Mouse (Mus musculus): ENCODE measurements around the gene Atp23. TPM values are rescaled to one million over a fixed set of nuclear protein-coding genes. Genes with fewer than 3 reads are reported as not detected.

Gene Atp23
- polyA plus RNA-seq, 1 experiment = 8.6 TPM

DNA sequence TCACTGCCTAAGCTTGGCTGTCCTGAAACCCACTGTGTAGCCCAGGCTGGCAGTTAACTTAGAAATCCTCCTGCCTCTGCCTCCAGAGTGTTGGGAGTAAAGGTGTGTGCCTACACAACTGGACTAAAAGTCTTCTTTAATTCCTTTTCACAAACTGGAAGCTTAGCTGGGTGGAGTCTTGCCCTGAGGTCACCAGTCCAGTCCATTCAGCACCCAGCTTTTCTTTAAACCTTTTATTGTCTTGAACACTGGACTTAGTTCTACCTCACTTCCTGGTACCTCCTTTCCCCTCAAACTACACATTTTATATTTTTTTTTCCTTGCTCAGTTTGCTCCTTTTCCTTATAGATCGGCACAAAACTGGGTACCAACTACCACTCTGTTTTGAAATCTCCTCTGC is 10.3 kb upstream of the Atp23 start:
- TF ChIP-seq CTCF (IDR thresholded peaks at IDR 0.05; ENCODE audit: borderline replicate concordance, extremely low read depth, insufficient read depth, insufficient read length) = no peak
- no peak for TF ChIP-seq POLR2A (IDR thresholded peaks at IDR 0.05; ENCODE audit: borderline replicate concordance, extremely low read depth, insufficient read depth, insufficient read length, poor library complexity, severe bottlenecking)
- DNase-seq (ENCODE audit: low read depth) = no peak

DNA sequence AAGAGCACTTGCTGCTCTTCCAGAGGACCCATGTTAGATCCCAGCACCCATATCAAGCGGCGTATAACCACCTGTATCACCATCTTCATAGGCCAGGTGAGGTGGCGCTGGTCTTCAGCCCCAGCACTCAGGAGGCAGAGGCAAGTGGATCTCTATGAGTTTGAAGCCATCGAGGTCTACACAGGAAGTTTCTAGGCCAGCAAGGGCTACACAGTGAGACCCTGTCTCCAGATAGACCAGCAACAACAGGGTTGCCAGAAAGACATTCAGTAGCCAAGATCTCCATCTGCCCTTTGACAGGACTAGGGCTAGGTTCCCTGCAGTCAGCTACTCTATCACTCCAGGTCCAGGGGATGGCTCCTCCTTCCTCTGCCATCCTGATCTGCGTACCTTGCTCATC is 5.7 kb upstream of the Atp23 start:
- no peak for DNase-seq (ENCODE audit: low read depth)

DNA sequence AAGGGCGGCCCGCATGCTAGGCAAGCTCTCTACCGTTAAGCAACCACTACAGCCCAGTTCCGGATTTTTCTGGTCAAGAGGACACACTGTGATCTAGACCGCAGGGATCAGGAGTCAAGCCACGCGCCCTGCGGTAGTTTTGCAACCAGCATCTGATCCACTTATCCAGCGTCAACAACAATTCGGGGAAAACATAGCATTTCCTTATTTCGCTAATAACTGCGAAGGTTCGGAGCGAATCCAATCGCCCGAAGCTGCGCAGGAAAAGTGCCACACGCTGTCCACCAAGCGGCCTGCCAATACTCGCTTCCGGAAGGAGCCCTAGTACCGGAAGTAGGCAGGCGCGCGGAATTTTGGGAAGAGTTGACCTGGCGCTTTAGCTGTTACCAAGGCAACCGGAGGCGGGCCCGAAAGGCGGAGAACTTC is 4.5 kb upstream of the Atp23 start:
- DNase-seq (ENCODE audit: low read depth) = peak; percentile 97
- TF ChIP-seq CTCF (IDR thresholded peaks at IDR 0.05; ENCODE audit: borderline replicate concordance, extremely low read depth, insufficient read depth, insufficient read length) (peak; percentile 25; the same call in 1 of the 2 replicates), POLR2A (IDR thresholded peaks at IDR 0.05; ENCODE audit: borderline replicate concordance, extremely low read depth, insufficient read depth, insufficient read length, poor library complexity, severe bottlenecking) (peak; percentile 24; the same call in 1 of the 2 replicates)

More for the DNA sequence above, 5.7 kb upstream of the Atp23 start:
- no peak for TF ChIP-seq POLR2A (IDR thresholded peaks at IDR 0.05; ENCODE audit: borderline replicate concordance, extremely low read depth, insufficient read depth, insufficient read length, poor library complexity, severe bottlenecking)
- TF ChIP-seq CTCF (IDR thresholded peaks at IDR 0.05; ENCODE audit: borderline replicate concordance, extremely low read depth, insufficient read depth, insufficient read length) = no peak

DNA sequence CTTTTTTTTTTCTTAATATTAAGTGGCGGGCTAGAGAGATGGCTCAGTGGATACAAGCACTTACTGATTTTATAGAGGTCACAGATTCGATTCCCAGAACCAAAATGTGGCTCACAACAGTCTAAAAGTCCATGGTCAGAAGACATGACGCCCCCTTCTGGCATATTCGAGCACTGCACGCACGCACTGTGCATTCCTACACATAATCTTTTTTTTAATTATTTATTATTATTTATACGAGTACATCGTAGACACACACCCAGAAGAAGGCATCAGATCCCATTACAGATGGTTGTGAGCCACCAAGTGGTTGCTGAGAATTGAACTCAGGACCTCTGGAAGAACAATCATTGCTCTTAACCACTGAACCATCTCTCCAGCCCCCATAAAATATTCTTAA is 3.9 kb upstream of the Atp23 start:
- DNase-seq (ENCODE audit: low read depth) = no peak
- peak; percentile 36; the same call in 1 of the 2 replicates for TF ChIP-seq CTCF (IDR thresholded peaks at IDR 0.05; ENCODE audit: borderline replicate concordance, extremely low read depth, insufficient read depth, insufficient read length)
- TF ChIP-seq POLR2A (IDR thresholded peaks at IDR 0.05; ENCODE audit: borderline replicate concordance, extremely low read depth, insufficient read depth, insufficient read length, poor library complexity, severe bottlenecking) = no peak

DNA sequence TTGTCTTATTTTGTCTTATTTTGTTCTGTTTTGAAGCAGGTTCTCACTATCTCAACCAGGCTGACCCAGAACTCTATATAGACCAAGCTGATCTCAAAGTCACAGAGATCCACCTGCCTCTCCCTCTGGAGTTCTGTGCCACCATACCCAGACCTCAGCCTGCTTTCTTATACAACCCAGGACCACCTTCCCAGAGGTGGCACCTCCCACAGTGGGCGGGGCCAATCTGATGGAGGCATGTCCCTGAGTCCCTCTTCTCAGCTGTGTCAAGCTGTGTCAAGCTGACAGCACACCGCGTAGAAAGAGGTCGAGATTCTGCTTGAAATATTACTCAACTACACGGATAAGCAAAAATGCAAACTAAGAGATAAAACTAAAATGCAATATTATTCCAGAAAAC is 3.1 kb upstream of the Atp23 start:
- TF ChIP-seq POLR2A (IDR thresholded peaks at IDR 0.05; ENCODE audit: borderline replicate concordance, extremely low read depth, insufficient read depth, insufficient read length, poor library complexity, severe bottlenecking) = no peak
- TF ChIP-seq CTCF (IDR thresholded peaks at IDR 0.05; ENCODE audit: borderline replicate concordance, extremely low read depth, insufficient read depth, insufficient read length) = no peak

DNA sequence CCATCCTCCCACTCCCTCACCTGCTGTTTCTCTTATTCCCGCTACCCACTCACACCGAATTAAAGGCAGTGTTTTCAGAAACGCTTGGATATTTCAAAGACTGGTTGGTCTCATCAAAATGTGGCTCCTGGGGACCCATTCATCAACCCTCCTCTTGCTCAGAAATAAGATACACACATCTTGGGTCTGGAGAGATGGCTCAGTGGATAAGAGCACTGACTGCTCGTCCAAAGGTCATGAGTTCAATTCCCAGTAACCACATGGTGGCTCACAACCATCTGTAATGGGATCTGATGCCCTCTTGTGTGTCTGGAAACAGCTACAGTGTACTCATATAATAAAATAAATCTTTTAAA is 311 bp upstream of the Atp23 start:
- DNase-seq (ENCODE audit: low read depth) = no peak
- TF ChIP-seq CTCF (IDR thresholded peaks at IDR 0.05; ENCODE audit: borderline replicate concordance, extremely low read depth, insufficient read depth, insufficient read length) (no peak), POLR2A (IDR thresholded peaks at IDR 0.05; ENCODE audit: borderline replicate concordance, extremely low read depth, insufficient read depth, insufficient read length, poor library complexity, severe bottlenecking) (no peak)

More for the DNA sequence above, 3.1 kb upstream of the Atp23 start:
- no peak for DNase-seq (ENCODE audit: low read depth)

DNA sequence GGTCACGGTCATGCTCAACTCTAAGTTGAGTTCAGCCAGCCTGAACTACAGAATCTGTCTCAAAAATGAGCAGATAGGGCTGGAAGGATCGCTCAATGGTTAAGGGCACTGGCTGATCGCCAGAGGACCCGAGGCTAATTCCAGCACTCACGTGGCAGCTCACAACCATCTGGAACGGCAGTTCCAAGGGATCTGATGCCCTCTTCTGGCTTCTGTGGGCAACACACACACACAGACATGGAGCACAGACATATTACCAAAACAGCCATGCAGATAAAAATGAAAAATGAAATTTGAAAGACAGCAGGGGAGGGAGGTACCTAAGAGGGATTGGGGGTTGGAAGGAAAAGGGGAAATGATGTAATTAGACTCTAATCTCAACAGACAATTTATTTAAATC is 5.3 kb downstream of the Atp23 start:
- no peak for DNase-seq (ENCODE audit: low read depth)
- TF ChIP-seq POLR2A (IDR thresholded peaks at IDR 0.05; ENCODE audit: borderline replicate concordance, extremely low read depth, insufficient read depth, insufficient read length, poor library complexity, severe bottlenecking) (no peak), CTCF (IDR thresholded peaks at IDR 0.05; ENCODE audit: borderline replicate concordance, extremely low read depth, insufficient read depth, insufficient read length) (peak; percentile 15; the same call in 1 of the 2 replicates)

DNA sequence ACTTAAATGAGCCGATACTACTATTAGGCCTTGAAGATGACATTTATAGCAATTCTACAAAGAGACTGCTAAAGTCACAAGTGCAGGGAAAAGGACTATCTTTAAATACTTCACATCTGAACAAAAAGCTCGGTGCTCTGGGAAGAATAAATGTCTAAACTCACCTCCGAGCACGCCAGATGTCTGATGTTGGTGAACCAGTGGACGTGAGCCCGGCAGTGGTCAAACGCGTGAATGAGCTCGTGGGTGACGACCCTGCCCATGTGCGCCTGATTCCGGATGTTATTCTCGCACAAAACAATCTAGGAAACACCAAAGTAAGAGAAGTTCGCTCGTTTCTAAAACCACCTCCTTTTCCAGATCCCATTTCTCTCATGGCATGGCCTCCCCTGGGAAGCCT is 7.1 kb downstream of the Atp23 start:
- no peak for TF ChIP-seq CTCF (IDR thresholded peaks at IDR 0.05; ENCODE audit: borderline replicate concordance, extremely low read depth, insufficient read depth, insufficient read length)
- TF ChIP-seq POLR2A (IDR thresholded peaks at IDR 0.05; ENCODE audit: borderline replicate concordance, extremely low read depth, insufficient read depth, insufficient read length, poor library complexity, severe bottlenecking) = no peak
- no peak for DNase-seq (ENCODE audit: low read depth)

DNA sequence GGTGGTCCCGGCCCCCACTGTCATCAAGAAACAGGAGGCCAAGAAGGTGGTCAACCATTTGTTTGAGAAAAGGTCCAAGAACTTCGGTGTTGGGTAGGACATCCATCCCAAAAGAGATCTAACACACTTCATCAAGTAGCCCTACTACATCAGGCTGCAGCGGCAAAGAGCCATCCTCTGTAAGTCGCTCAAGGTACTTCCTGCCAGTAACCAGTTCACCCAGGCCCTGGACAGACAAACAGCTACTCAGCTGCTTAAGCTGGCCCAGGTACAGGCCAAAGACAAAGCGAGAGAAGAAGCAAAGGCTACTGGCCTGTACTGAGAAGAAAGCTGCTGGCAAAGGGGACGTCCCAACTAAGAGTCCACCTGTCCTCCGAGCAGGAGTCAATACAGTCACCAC is 8.0 kb downstream of the Atp23 start:
- TF ChIP-seq POLR2A (IDR thresholded peaks at IDR 0.05; ENCODE audit: borderline replicate concordance, extremely low read depth, insufficient read depth, insufficient read length, poor library complexity, severe bottlenecking) = no peak
- TF ChIP-seq CTCF (IDR thresholded peaks at IDR 0.05; ENCODE audit: borderline replicate concordance, extremely low read depth, insufficient read depth, insufficient read length) = no peak
- no peak for DNase-seq (ENCODE audit: low read depth)

DNA sequence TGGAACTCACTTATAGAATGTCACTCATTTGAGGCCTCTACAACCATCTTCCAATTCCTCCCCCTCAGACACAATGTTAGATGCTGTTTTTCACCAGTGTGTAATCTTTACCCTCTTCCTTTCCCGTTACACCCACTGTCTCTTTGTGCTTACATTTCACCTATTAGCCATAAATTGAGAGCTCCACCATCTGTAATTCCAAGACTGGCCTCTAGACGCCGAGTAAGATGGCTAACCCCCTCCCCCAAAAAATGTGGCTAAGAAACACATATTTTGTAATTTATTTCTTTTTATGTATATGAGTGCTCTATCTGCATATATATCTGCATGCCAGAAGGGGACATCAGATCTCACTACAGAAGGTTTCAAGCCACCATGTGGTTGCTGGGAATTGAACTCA is 27.4 kb downstream of the Atp23 start:
- DNase-seq (ENCODE audit: low read depth) = no peak
- no peak for TF ChIP-seq POLR2A (IDR thresholded peaks at IDR 0.05; ENCODE audit: borderline replicate concordance, extremely low read depth, insufficient read depth, insufficient read length, poor library complexity, severe bottlenecking)
- TF ChIP-seq CTCF (IDR thresholded peaks at IDR 0.05; ENCODE audit: borderline replicate concordance, extremely low read depth, insufficient read depth, insufficient read length) = no peak

DNA sequence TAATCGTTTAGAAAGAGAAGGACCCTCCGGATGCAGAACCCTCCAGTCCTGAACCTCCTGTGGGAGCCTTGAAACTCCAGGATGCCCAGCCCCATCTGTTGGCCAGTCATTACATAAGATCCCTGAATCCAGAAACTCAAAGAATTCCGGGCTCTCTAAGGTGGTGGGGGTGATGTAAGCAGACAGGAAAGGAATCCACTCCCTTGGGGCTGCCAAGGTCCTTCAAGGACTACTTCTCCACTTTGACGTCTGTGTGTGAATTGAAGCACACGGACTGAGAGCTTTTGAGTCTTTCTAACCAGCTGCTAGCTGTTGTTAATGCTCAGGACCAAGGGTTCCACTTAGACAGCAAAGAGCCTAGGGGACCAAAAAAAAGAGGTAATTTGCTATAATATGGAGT is 28.9 kb downstream of the Atp23 start:
- no peak for DNase-seq (ENCODE audit: low read depth)
- TF ChIP-seq CTCF (IDR thresholded peaks at IDR 0.05; ENCODE audit: borderline replicate concordance, extremely low read depth, insufficient read depth, insufficient read length) (no peak), POLR2A (IDR thresholded peaks at IDR 0.05; ENCODE audit: borderline replicate concordance, extremely low read depth, insufficient read depth, insufficient read length, poor library complexity, severe bottlenecking) (no peak)

DNA sequence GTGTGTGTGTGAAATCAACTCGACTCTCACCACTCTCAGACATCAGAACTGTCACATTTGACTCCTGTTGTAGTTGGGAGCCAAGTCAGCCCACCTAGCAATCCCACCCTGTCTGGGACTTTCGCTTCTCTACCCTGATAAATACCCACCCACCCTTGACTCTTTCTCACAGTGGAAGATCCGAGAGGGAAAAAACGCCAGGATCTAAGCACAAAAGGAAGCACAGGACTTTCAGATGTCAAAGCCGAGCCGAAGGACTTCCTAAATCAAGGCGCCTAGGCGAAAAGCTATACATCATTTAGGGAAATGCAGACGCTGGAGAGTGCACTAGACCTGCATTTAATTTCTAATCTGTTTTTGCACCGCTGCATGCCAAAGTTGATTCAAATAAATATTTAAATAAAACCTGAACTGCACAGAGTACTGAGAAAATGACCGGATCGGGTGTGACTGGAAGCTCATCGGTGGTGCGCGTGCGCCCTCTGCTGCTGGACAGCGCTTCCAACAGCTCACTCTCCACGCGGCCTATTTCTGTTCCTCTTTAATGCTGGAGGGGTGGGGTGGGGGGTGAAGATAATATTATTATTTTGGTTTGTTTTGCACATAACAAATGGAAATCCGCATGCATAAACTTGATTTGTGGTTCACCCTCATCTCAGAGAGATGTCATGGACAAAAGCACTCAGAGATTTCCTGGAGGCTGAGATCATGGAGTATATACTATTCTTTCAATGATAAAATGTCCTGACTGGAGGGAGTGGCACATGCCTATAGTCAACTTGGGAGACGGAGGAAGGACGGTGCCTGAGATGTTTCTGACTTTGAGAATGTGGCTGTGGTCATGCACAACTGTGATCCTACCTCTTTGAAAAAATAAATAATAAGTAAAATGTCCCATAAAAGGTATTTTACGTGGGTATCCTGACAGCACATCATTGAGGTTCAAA is 31.5 kb downstream of the Atp23 start:
- TF ChIP-seq POLR2A (IDR thresholded peaks at IDR 0.05; ENCODE audit: borderline replicate concordance, extremely low read depth, insufficient read depth, insufficient read length, poor library complexity, severe bottlenecking) (no peak), CTCF (IDR thresholded peaks at IDR 0.05; ENCODE audit: borderline replicate concordance, extremely low read depth, insufficient read depth, insufficient read length) (peak; percentile 98)
- DNase-seq (ENCODE audit: low read depth) = peak; percentile 85

Data from brain, embryonic 14.5 days (tissue).